Mouse (Mus musculus): ENCODE results near the gene Theg. TPM values are rescaled to one million over a fixed set of nuclear protein-coding genes. Genes with fewer than 3 reads are reported as not detected.

Gene Theg
- polyA plus RNA-seq, 1 experiment from 2014 or later: not detected

DNA sequence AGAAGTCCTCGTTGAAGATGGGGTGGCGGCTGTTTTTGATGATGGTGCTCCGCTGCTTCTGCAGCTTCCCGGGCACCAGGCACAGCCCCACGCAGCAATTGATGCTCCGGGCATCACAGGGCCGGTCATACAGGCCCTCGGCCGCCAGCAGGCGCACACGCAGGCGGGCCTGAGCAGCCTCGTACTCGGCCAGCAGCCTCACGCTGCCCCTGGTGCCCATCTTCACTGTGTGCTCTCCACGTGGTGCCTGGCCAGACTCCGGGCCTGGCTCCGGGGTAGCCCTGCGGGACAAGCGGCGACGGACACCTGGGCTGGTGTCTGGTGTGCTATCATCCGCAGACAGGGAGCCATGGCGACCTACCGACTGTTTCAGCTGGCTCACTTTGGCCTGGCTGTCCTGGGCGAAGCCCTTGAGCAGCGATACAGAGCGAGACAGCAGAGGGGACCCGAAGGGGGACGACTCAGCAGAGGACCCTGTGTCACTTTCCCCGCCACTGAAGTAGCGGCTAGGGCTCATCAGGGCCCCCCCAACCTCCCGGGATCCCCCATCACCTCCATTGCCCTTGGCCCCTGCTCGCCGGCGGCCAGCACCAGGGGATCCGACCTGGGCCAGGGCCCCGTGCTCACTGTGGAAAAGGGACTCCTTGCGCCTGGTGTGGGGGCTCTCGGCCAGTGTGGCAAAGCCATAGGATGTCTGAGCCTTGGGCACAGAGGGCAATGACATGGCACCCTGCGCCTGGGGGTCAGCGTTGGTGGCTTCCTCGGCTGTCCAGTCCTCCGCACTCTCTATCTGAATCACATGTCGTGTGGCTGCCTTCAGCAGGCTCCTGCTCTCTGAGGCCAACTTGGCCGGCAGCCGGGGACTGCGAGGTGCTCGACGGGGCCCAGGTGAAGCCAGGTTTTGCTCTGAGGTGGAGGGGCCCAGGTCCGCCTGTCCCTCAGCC is 25.3 kb upstream of the Theg start:
- peaks cover 27% of the 10 kb centered on the region for H3K4me1 ChIP-seq
- ATAC-seq (replicated peaks): no peak
- 11% methylated on average over 51 of the region's 51 CpGs for WGBS
- H3K36me3 ChIP-seq (replicated peaks): no peaks in the 10 kb centered on the region
- peak overlapping the region; percentile 25; the same call in 1 of the 2 replicates for H3K9ac ChIP-seq
- no peak overlapping the region for H3K27ac ChIP-seq
- peaks cover 28% of the 10 kb centered on the region for H3K27me3 ChIP-seq (replicated peaks)
- no peaks in the 10 kb centered on the region for H3K9me3 ChIP-seq
- peak overlapping the region; percentile 93 for H3K4me2 ChIP-seq
- H3K4me3 ChIP-seq: peak overlapping the region; percentile 54

DNA sequence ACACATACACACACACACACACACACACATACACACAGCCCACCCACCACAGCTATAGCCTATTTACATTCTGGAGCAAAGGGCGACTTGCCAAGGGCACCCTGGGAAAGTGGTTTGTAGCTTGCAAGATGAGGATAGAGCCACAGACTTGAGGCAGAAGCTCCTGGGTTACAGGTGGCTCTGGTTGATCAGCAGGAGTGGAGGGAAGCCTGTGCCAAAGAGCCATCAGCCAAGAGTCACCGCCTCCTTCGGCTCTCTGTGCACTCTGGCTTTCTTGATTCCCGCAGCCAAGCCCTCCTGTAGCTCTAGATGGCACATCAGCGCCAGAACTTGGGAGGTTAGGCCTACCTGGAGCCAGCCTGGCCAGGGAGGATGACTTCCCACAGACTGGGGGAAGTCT is 24.2 kb upstream of the Theg start:
- 39% methylated on average over 5 of the region's 5 CpGs for WGBS
- H3K4me1 ChIP-seq: peaks cover 27% of the 10 kb centered on the region
- H3K36me3 ChIP-seq (replicated peaks): no peaks in the 10 kb centered on the region
- no peaks in the 10 kb centered on the region for H3K9me3 ChIP-seq
- no peak overlapping the region for H3K9ac ChIP-seq
- no peak for ATAC-seq (replicated peaks)
- no peak overlapping the region for H3K4me2 ChIP-seq
- H3K27me3 ChIP-seq (replicated peaks): peaks cover 28% of the 10 kb centered on the region
- no peak overlapping the region for H3K4me3 ChIP-seq
- H3K27ac ChIP-seq: no peak overlapping the region

DNA sequence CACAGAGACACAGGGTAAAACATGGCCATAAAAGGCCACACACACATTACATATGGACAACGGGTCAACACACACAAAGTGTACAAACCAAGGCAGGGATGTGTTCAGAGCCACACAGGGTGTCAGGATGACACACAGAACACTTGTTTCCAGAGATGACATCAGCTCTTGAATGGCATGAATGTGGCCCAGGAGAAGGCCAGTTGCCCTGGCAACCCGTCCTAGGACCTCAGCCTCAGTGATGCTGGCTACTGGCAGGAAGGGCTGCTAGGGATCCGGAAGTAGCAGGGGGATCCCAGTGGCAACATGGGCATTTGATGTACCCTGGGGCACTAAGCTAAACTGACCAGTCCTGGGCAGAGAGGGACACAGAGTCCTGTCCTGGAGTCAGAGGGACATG is 22.1 kb upstream of the Theg start:
- Histone ChIP-seq H3K4me2 (no peak overlapping the region), H3K9ac (no peak overlapping the region)

GRCm38 (mm10) chr10:79607892-79608291 is 20.8 kb upstream of the Theg start:
- no peak for ATAC-seq (replicated peaks)
- Histone ChIP-seq H3K4me1 (peaks cover 15% of the 10 kb centered on the region), H3K9me3 (no peaks in the 10 kb centered on the region), H3K4me3 (no peak overlapping the region), H3K36me3 (replicated peaks) (no peaks in the 10 kb centered on the region), H3K9ac (no peak overlapping the region), H3K27ac (no peak overlapping the region), H3K27me3 (replicated peaks) (peaks cover 21% of the 10 kb centered on the region), H3K4me2 (no peak overlapping the region)
- 30% methylated on average over 2 of the region's 2 CpGs for WGBS

More for the DNA sequence above, 22.1 kb upstream of the Theg start:
- H3K27ac ChIP-seq: no peak overlapping the region
- H3K27me3 ChIP-seq (replicated peaks): peaks cover 28% of the 10 kb centered on the region
- peaks cover 27% of the 10 kb centered on the region for H3K4me1 ChIP-seq
- WGBS: 79% methylated on average over 3 of the region's 3 CpGs
- no peak for ATAC-seq (replicated peaks)
- H3K9me3 ChIP-seq: no peaks in the 10 kb centered on the region
- no peak overlapping the region for H3K4me3 ChIP-seq
- no peaks in the 10 kb centered on the region for H3K36me3 ChIP-seq (replicated peaks)

DNA sequence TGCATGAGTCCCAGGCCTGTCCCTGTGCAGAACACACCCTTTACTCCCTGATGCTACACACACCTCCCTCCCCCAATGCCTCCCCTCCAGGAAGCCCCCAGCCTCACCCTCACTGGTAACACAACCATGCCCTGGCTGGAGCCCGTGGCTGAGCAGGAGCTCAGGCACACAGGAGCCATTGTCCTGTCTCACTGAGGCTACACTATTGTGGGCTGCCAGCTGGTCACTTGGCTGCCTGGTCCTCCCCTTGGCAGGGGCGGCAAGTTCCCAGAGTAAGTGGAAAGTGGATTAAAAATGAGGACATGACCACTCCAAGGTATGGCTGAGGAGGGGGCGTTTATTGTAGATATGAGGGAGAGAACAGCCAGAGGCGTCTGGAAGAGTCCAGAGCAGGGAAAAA is 19.4 kb upstream of the Theg start:
- Histone ChIP-seq H3K36me3 (replicated peaks) (no peaks in the 10 kb centered on the region), H3K9me3 (no peaks in the 10 kb centered on the region), H3K4me1 (0 out of 2 replicates have a peak, but pooled peaks cover 3% of the 10 kb centered on the region), H3K27me3 (replicated peaks) (0 out of 2 replicates have a peak, but pooled peaks cover 9% of the 10 kb centered on the region), H3K27ac (no peak overlapping the region), H3K9ac (no peak overlapping the region), H3K4me3 (no peak overlapping the region), H3K4me2 (no peak overlapping the region)
- ATAC-seq (replicated peaks): no peak
- WGBS: 62% methylated on average over 4 of the region's 4 CpGs

- no peak for ATAC-seq (replicated peaks)
- H3K4me2 ChIP-seq: no peak overlapping the region
- no peak overlapping the region for H3K27ac ChIP-seq
- no peaks in the 10 kb centered on the region for H3K9me3 ChIP-seq
- no peak overlapping the region for H3K4me3 ChIP-seq
- H3K27me3 ChIP-seq (replicated peaks): peaks cover 8% of the 10 kb centered on the region
- WGBS: 78% methylated on average over 4 of the region's 4 CpGs
- H3K9ac ChIP-seq: no peak overlapping the region
- H3K4me1 ChIP-seq: no peaks in the 10 kb centered on the region
- H3K36me3 ChIP-seq (replicated peaks): no peaks in the 10 kb centered on the region
Observed at GRCm38 (mm10) chr10:79597936-79598230, 10.8 kb upstream of the Theg start.

- Histone ChIP-seq H3K4me3 (no peak overlapping the region), H3K27ac (no peak overlapping the region), H3K36me3 (replicated peaks) (no peaks in the 10 kb centered on the region), H3K27me3 (replicated peaks) (peaks cover 8% of the 10 kb centered on the region), H3K9me3 (no peaks in the 10 kb centered on the region), H3K9ac (no peak overlapping the region), H3K4me1 (no peaks in the 10 kb centered on the region), H3K4me2 (no peak overlapping the region)
- 18% methylated on average over 13 of the region's 13 CpGs for WGBS
- no peak for ATAC-seq (replicated peaks)
Observed at GRCm38 (mm10) chr10:79597051-79597935, 10.2 kb upstream of the Theg start.

DNA sequence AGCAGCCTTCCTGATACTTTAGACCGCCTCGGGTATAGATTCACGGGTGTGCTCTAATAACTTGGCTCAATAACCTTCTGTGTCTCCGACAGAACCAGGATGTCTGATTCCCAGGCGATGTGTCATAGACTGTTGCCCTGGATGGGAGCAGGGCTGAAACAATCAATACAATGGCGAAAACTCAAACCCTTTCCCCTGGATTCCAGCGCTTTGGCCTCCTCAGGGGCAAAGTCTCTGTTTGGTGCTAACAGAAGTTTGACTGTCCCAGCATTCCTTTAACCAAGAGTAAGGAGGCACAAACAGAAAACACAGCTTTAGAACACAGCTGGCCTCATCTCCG is 8.4 kb upstream of the Theg start:
- H3K4me3 ChIP-seq: no peak overlapping the region
- no peaks in the 10 kb centered on the region for H3K4me1 ChIP-seq
- H3K27me3 ChIP-seq (replicated peaks): peaks cover 8% of the 10 kb centered on the region
- ATAC-seq (replicated peaks): peak; percentile 31; the same call in 1 of the 2 replicates
- whole genome bisulfite sequencing: 58% methylated on average over 8 of the region's 8 CpGs
- no peaks in the 10 kb centered on the region for H3K36me3 ChIP-seq (replicated peaks)
- no peaks in the 10 kb centered on the region for H3K9me3 ChIP-seq
- no peak overlapping the region for H3K27ac ChIP-seq
- no peak overlapping the region for H3K4me2 ChIP-seq
- no peak overlapping the region for H3K9ac ChIP-seq

DNA sequence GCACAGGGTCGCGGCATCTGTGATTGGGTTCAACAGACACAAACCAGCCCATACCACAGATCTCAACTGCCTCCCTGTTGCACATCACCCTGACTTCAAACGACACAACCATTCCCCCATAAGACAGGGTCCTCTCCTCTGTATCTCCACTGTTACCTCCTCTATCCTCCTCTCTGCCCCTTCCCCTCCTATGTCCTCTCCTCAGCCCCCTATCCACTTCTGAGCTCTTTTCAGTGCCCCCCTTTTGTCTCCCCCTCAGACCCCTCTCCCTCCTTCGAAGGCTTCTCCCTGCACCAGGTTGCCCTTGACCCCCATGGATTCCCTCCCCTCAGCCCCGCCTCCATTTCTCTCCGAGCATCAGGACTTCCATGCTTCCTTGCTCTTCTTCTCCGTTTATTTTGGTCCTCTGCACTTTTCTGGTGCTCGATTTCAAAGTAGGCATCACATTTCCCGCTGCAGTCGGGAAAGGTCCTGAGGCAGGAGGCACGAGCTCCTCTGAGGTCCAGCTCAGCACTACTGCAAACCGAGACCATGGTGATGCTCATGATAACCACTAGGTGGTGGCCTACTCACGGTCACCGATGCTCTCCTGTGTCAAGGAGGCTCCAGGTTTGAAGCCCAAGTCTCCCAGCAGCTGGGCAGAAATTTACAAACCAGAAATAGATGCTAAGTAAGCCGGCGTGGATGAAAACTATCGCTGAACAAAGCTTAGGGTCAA is 7.9 kb upstream of the Theg start:
- Histone ChIP-seq H3K4me3 (no peak overlapping the region), H3K27ac (no peak overlapping the region), H3K4me1 (no peaks in the 10 kb centered on the region), H3K27me3 (replicated peaks) (peaks cover 8% of the 10 kb centered on the region), H3K36me3 (replicated peaks) (no peaks in the 10 kb centered on the region), H3K9me3 (no peaks in the 10 kb centered on the region), H3K9ac (no peak overlapping the region), H3K4me2 (peak overlapping the region; percentile 25)
- WGBS: 17% methylated on average over 17 of the region's 17 CpGs
- ATAC-seq (replicated peaks): peak; percentile 94

GRCm38 (mm10) chr10:79594111-79594510 is 7.0 kb upstream of the Theg start:
- H3K9me3 ChIP-seq: no peaks in the 10 kb centered on the region
- H3K4me2 ChIP-seq: no peak overlapping the region
- peaks cover 8% of the 10 kb centered on the region for H3K27me3 ChIP-seq (replicated peaks)
- WGBS: 64% methylated on average over 6 of the region's 6 CpGs
- no peak overlapping the region for H3K9ac ChIP-seq
- no peaks in the 10 kb centered on the region for H3K36me3 ChIP-seq (replicated peaks)
- H3K4me1 ChIP-seq: no peaks in the 10 kb centered on the region
- ATAC-seq (replicated peaks): no peak
- H3K4me3 ChIP-seq: no peak overlapping the region
- no peak overlapping the region for H3K27ac ChIP-seq

GRCm38 (mm10) chr10:79590702-79591101 is 3.6 kb upstream of the Theg start:
- Histone ChIP-seq H3K4me1 (no peaks in the 10 kb centered on the region), H3K4me3 (no peak overlapping the region), H3K4me2 (no peak overlapping the region), H3K27me3 (replicated peaks) (peaks cover 8% of the 10 kb centered on the region), H3K36me3 (replicated peaks) (no peaks in the 10 kb centered on the region), H3K9me3 (no peaks in the 10 kb centered on the region), H3K9ac (no peak overlapping the region), H3K27ac (no peak overlapping the region)
- no peak for ATAC-seq (replicated peaks)
- WGBS: 91% methylated on average over 1 of the region's 1 CpGs

DNA sequence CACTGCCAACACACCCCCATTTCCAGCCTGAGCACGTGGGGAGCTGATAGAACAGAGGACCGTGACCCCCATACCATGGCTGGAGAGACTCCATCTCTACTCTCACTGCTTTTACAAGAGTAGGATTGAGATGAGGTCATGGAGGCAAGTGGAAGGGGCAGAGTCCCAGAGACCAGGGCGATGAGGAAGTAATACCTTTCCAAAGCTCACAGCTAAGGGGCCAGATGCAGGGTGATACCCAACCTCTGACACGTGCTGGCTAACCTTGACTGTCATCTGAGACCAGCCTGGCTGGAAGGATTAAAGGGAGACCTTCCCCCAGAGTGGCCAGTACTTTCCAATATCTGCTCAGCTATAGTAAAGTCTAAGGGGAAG is 608 bp upstream of the Theg start:
- Histone ChIP-seq H3K4me3 (no peak overlapping the region), H3K4me2 (no peak overlapping the region), H3K27me3 (replicated peaks) (no peaks in the 10 kb centered on the region), H3K27ac (no peak overlapping the region), H3K9me3 (no peaks in the 10 kb centered on the region), H3K36me3 (replicated peaks) (no peaks in the 10 kb centered on the region), H3K9ac (no peak overlapping the region), H3K4me1 (no peaks in the 10 kb centered on the region)
- no peak for ATAC-seq (replicated peaks)
- WGBS: 64% methylated on average over 4 of the region's 4 CpGs
